Mouse (Mus musculus) megakaryocyte, embryonic 14.5 days (primary cell): ENCODE results near the gene Ap5s1.

Experiments used
- FLI1 ChIP-seq: IDR thresholded peaks from 2 replicates; pipeline ENCODE4 v1.6.1; 2012; ENCODE audit warnings: low read length, inconsistent platforms, mixed read lengths
- GATA1 ChIP-seq: IDR thresholded peaks from 3 replicates; pipeline ENCODE4 v1.6.1; 2012; ENCODE audit warnings: mixed read lengths, low read length, inconsistent platforms, borderline replicate concordance

GRCm38 (mm10) chr2:131220030-131220429, 13.2 kb downstream of the Ap5s1 start:
- TF ChIP-seq GATA1 (no peak), FLI1 (no peak)
